Mouse (Mus musculus): ENCODE measurements around the gene Ddx5.

DNA sequence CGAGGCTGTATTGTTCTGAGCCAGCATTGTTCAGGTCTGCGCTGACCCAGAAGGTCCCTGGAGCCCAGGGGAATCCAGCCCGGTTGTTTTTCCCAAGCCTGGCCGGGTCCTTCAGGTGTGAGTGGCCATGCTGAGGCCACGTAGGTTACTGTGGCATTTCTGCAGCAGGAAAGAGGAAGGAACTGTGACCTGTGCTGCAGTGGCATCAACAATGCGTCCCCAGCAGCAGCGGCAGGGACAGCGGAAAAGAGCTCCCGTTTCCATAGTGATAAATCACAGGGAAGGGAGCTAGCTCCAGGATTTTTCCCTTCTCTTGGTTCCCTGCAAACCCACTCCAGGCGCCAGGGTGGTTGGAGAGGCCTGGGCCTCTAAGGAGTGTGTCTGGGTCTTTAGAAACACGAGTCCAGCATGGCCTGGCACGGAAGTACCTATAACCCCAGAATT lies 51.8 kb downstream of the Ddx5 start:
- TF ChIP-seq POLR2A (IDR thresholded peaks at IDR 0.05; ENCODE audit: low read depth, low read length) (no peak), CTCF (IDR thresholded peaks at IDR 0.05; ENCODE audit: extremely low read depth, insufficient read length, insufficient replicate concordance, low read depth, low read length) (no peak)

Data from small intestine, adult 2 months (tissue).